Mouse (Mus musculus): ENCODE data around the gene Gm11983. TPM values are rescaled to one million over a fixed set of nuclear protein-coding genes. Genes with fewer than 3 reads are reported as not detected.
"Not testable (repeated sequence)": the region's sequence is repeated elsewhere in the genome, so short reads cannot be mapped to it uniquely, and the experiment has no call there.

Gene Gm11983
- polyA plus RNA-seq (2015; fragmentation: Nextera tagmentation; extraction: Ambion mirVana) = not detected in 2 replicates

- no peaks in the 10 kb centered on the region for H3K4me1 ChIP-seq (replicated peaks; ENCODE audit: control insufficient read depth, insufficient read depth)
- no peak within 1 kb of the TSS for H3K27ac ChIP-seq (replicated peaks)
- DNase-seq (ENCODE audit: low spot score) (no peak), ATAC-seq (ENCODE audit: low FRiP score, low TSS enrichment) (no peak)
- WGBS = 78% methylated on average over 1 of the region's 1 CpGs
- H3K9me3 ChIP-seq (ENCODE audit: control insufficient read depth, low read length) = no peaks in the 10 kb centered on the region
- H3K9ac ChIP-seq (ENCODE audit: low read length) = no peak within 1 kb of the TSS
- TF ChIP-seq CTCF (IDR thresholded peaks at IDR 0.05; ENCODE audit: low read depth) = no peak
- no peak for TF ChIP-seq EP300 (optimal IDR thresholded peaks at IDR 0.05)
- H3K27me3 ChIP-seq (ENCODE audit: control insufficient read depth, insufficient read depth, low read length) = no peaks in the 10 kb centered on the region
- H3K4me2 ChIP-seq (replicated peaks; ENCODE audit: low read depth) = no peak within 1 kb of the TSS
- no peak within 1 kb of the TSS for H3K4me3 ChIP-seq (ENCODE audit: low read depth, low read length)
- H3K36me3 ChIP-seq (ENCODE audit: control insufficient read depth, insufficient read depth, low read length) = no peaks in the 10 kb centered on the region
Observed at GRCm38 (mm10) chr11:6837554-6837953, at the start of gene Gm11983. Gene Gm11983 (minus strand): TSS chr11:6837654.

- WGBS = 94% methylated on average over 4 of the region's 4 CpGs
- not testable (repeated sequence) for H3K4me2 ChIP-seq (replicated peaks; ENCODE audit: low read depth); H3K4me3 ChIP-seq (ENCODE audit: low read depth, low read length); H3K36me3 ChIP-seq (ENCODE audit: control insufficient read depth, insufficient read depth, low read length); H3K27ac ChIP-seq (replicated peaks); H3K9me3 ChIP-seq (ENCODE audit: control insufficient read depth, low read length); ATAC-seq (ENCODE audit: low FRiP score, low TSS enrichment); DNase-seq (ENCODE audit: low spot score); H3K9ac ChIP-seq (ENCODE audit: low read length); H3K4me1 ChIP-seq (replicated peaks; ENCODE audit: control insufficient read depth, insufficient read depth); H3K27me3 ChIP-seq (ENCODE audit: control insufficient read depth, insufficient read depth, low read length)
Observed at GRCm38 (mm10) chr11:6883045-6883444, 45.6 kb upstream of the Gm11983 start.

GRCm38 (mm10) chr11:6881614-6882013, 44.2 kb upstream of the Gm11983 start:
- WGBS = 48% methylated on average over 5 of the region's 5 CpGs

GRCm38 (mm10) chr11:6877740-6878139, 40.3 kb upstream of the Gm11983 start:
- no peaks in the 10 kb centered on the region for H3K36me3 ChIP-seq (ENCODE audit: control insufficient read depth, insufficient read depth, low read length)
- ATAC-seq (ENCODE audit: low FRiP score, low TSS enrichment) (no peak), DNase-seq (ENCODE audit: low spot score) (no peak)
- no peaks in the 10 kb centered on the region for H3K9me3 ChIP-seq (ENCODE audit: control insufficient read depth, low read length)
- no peaks in the 10 kb centered on the region for H3K4me1 ChIP-seq (replicated peaks; ENCODE audit: control insufficient read depth, insufficient read depth)
- no peaks in the 10 kb centered on the region for H3K27me3 ChIP-seq (ENCODE audit: control insufficient read depth, insufficient read depth, low read length)
- no peak overlapping the region for H3K4me2 ChIP-seq (replicated peaks; ENCODE audit: low read depth)
- H3K4me3 ChIP-seq (ENCODE audit: low read depth, low read length) = no peak overlapping the region
- H3K27ac ChIP-seq (replicated peaks) = no peak overlapping the region
- TF ChIP-seq EP300 (optimal IDR thresholded peaks at IDR 0.05) (no peak), CTCF (IDR thresholded peaks at IDR 0.05; ENCODE audit: low read depth) (no peak)
- WGBS = 59% methylated on average over 6 of the region's 6 CpGs
- no peak overlapping the region for H3K9ac ChIP-seq (ENCODE audit: low read length)

More at GRCm38 (mm10) chr11:6881614-6882013, 44.2 kb upstream of the Gm11983 start:
- no peaks in the 10 kb centered on the region for H3K36me3 ChIP-seq (ENCODE audit: control insufficient read depth, insufficient read depth, low read length)
- H3K27me3 ChIP-seq (ENCODE audit: control insufficient read depth, insufficient read depth, low read length) = no peaks in the 10 kb centered on the region
- H3K27ac ChIP-seq (replicated peaks) = no peak overlapping the region
- no peak for ATAC-seq (ENCODE audit: low FRiP score, low TSS enrichment)
- H3K9ac ChIP-seq (ENCODE audit: low read length) = no peak overlapping the region
- no peak overlapping the region for H3K4me3 ChIP-seq (ENCODE audit: low read depth, low read length)
- H3K9me3 ChIP-seq (ENCODE audit: control insufficient read depth, low read length) = no peaks in the 10 kb centered on the region
- DNase-seq (ENCODE audit: low spot score) = peak; percentile 29
- no peak overlapping the region for H3K4me2 ChIP-seq (replicated peaks; ENCODE audit: low read depth)
- H3K4me1 ChIP-seq (replicated peaks; ENCODE audit: control insufficient read depth, insufficient read depth) = no peaks in the 10 kb centered on the region
- TF ChIP-seq EP300 (optimal IDR thresholded peaks at IDR 0.05) (no peak), CTCF (IDR thresholded peaks at IDR 0.05; ENCODE audit: low read depth) (peak; percentile 62)

GRCm38 (mm10) chr11:6870947-6871346, 33.5 kb upstream of the Gm11983 start:
- no peak for ATAC-seq (ENCODE audit: low FRiP score, low TSS enrichment)
- Histone ChIP-seq H3K36me3 (ENCODE audit: control insufficient read depth, insufficient read depth, low read length) (no peaks in the 10 kb centered on the region), H3K9ac (ENCODE audit: low read length) (no peak overlapping the region), H3K4me2 (replicated peaks; ENCODE audit: low read depth) (no peak overlapping the region), H3K4me3 (ENCODE audit: low read depth, low read length) (no peak overlapping the region), H3K27ac (replicated peaks) (no peak overlapping the region), H3K9me3 (ENCODE audit: control insufficient read depth, low read length) (no peaks in the 10 kb centered on the region), H3K4me1 (replicated peaks; ENCODE audit: control insufficient read depth, insufficient read depth) (no peaks in the 10 kb centered on the region), H3K27me3 (ENCODE audit: control insufficient read depth, insufficient read depth, low read length) (no peaks in the 10 kb centered on the region)
- TF ChIP-seq CTCF (IDR thresholded peaks at IDR 0.05; ENCODE audit: low read depth) (no peak), EP300 (optimal IDR thresholded peaks at IDR 0.05) (no peak)
- WGBS = 67% methylated on average over 1 of the region's 1 CpGs
- DNase-seq (ENCODE audit: low spot score) = no peak

GRCm38 (mm10) chr11:6865536-6865935, 28.1 kb upstream of the Gm11983 start:
- H3K9me3 ChIP-seq (ENCODE audit: control insufficient read depth, low read length) = no peaks in the 10 kb centered on the region
- TF ChIP-seq CTCF (IDR thresholded peaks at IDR 0.05; ENCODE audit: low read depth) = no peak
- TF ChIP-seq EP300 (optimal IDR thresholded peaks at IDR 0.05) = no peak
- no peaks in the 10 kb centered on the region for H3K27me3 ChIP-seq (ENCODE audit: control insufficient read depth, insufficient read depth, low read length)
- no peak overlapping the region for H3K4me2 ChIP-seq (replicated peaks; ENCODE audit: low read depth)
- DNase-seq (ENCODE audit: low spot score) (no peak), ATAC-seq (ENCODE audit: low FRiP score, low TSS enrichment) (no peak)
- H3K4me3 ChIP-seq (ENCODE audit: low read depth, low read length) = no peak overlapping the region
- H3K9ac ChIP-seq (ENCODE audit: low read length) = no peak overlapping the region
- WGBS = 88% methylated on average over 3 of the region's 3 CpGs
- H3K36me3 ChIP-seq (ENCODE audit: control insufficient read depth, insufficient read depth, low read length) = no peaks in the 10 kb centered on the region
- H3K4me1 ChIP-seq (replicated peaks; ENCODE audit: control insufficient read depth, insufficient read depth) = no peaks in the 10 kb centered on the region
- H3K27ac ChIP-seq (replicated peaks) = no peak overlapping the region
